Mouse (Mus musculus) liver, postnatal 0 days (tissue): ENCODE data around the gene Cldn1.

Experiments used
- CTCF ChIP-seq: sonication (generic); IDR thresholded peaks from 2 replicates; pipeline ENCODE4 v1.5.1; 2016; ENCODE audit warnings: antibody characterized with exemption, low read depth
- EP300 ChIP-seq: IDR thresholded peaks from 2 replicates; pipeline ENCODE4 v1.6.1; 2016; ENCODE audit warnings: antibody characterized with exemption, low read depth, mild to moderate bottlenecking

DNA sequence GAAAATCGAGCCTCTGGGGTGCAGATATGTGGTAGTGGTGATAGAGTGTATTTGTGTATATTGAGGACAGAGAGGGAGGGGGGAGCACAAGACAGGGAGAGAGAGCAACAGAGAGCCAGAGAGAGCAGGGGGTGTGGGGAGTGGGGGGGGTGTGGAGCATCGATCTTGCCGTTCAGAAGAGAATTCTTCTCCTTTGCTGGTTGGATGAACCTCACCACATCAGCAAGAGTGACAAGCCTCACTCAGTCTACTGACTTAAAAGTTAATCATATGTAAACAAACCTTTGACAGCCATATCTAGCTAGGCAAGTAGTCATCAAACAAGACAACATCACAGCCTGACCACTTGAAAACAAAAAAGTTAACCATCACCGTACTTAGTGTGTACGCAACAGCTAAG lies 5.5 kb upstream of the Cldn1 start:
- TF ChIP-seq CTCF: no peak
- no peak for TF ChIP-seq EP300
